In the genomic region with DNA sequence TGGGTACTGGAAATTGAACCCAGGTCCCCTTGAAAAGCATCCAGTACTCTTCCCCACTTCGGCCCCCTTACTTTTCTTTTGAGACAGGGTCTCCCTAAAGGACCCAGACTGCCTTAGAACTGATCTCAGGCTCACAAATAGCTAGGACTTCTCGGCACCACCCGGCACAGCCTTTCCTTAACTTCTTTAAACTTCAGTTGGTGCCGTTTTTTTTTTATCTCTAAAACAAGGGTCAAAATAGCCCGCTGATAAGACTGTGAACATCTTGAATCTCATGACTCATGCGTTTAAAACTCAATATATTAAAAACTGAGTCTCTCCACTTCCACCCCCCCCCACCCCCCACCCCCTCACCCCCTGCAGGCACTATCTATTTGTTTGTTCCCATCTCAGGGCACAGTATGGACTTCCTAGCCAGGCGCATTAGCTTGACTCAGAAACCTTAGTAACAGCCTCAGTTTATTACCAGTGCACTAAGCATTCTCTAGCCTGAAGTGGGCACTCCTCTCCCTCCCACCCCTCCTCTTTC, we compare ENCODE assay signal across 20 mouse cellular contexts. TPM values are rescaled to one million over a fixed set of nuclear protein-coding genes. Genes with fewer than 3 reads are reported as not detected.
A peak's percentile ranks its signal among the peaks of the same experiment; 100 is the strongest.
DNase-seq lines count a peak whose midpoint lies in the region; ATAC-seq and TF ChIP-seq lines count a peak whose summit lies in the region.
"Had no signal": no experiment of that assay in that cellular context is flagged by ENCODE, and none has a peak within 500 bp of the region (broad histone marks: within the 10 kb centered on the region; RNA-seq: fewer than 3 reads in every experiment).

No protein-coding gene starts in this region.

- in situ Hi-C loops in CH12.LX (cut with MboI; ENCODE audit: low pct_ligation_motif_present, low pct_unique_long_range_greater_than_20kb, low sequenced_read_pairs) = no loop called here

- H3K9ac ChIP-seq in CH12.LX (ENCODE audit: insufficient read depth, low read depth) (no peak overlapping the region), MEL (ENCODE audit: control insufficient read depth, low read depth, low read length, poor library complexity, severe bottlenecking) (peak overlapping the region; percentile 82)
- peak overlapping the region; percentile 59 for H3K9ac ChIP-seq in liver, embryonic 12.5 days
- H3K9ac ChIP-seq in liver, embryonic 16.5 days (ENCODE audit: low read depth, low read length) = peak overlapping the region; percentile 34; the same call in 1 of the 2 replicates
- H3K9ac ChIP-seq: embryonic facial prominence, embryonic 13.5 days; forebrain, embryonic 12.5 days; forebrain, postnatal 0 days; hindbrain, embryonic 13.5 days had no signal

- no peak overlapping the region for H3K4me2 ChIP-seq in CH12.LX (ENCODE audit: insufficient read depth, low read depth, poor library complexity, severe bottlenecking)
- H3K4me2 ChIP-seq in liver, embryonic 12.5 days = peak overlapping the region; percentile 60
- peak overlapping the region; percentile 46 for H3K4me2 ChIP-seq in liver, embryonic 16.5 days (ENCODE audit: low read depth, low read length)
- H3K4me2 ChIP-seq: embryonic facial prominence, embryonic 13.5 days; forebrain, embryonic 12.5 days; hindbrain, embryonic 13.5 days had no signal

- TF ChIP-seq POLR2A in CH12.LX (IDR thresholded peaks at IDR 0.05; ENCODE audit: low read depth, low read length) (no peak), MEL (IDR thresholded peaks at IDR 0.05; ENCODE audit: control insufficient read depth in 1 of 2, insufficient read depth in 1 of 2, low read depth in 1 of 2, low read length in 2 of 2, poor library complexity in 1 of 2) (peak in 1 of 2 experiments; percentile 63; a peak in 1 of 4 replicates)

- DNase-seq in CH12.LX (ENCODE audit: extremely low read depth) (no peak), MEL (ENCODE audit: low read depth, low spot score) (peak; percentile 85)
- DNase-seq in embryo, embryonic 11 days = no peak
- no peak for DNase-seq in cerebellum, postnatal 25 days
- DNase-seq in adrenal gland, postnatal 14 days = no peak
- no peak for DNase-seq in spleen, adult 18-20 months
- DNase-seq: adrenal gland, postnatal 36 days; cerebellum, adult 2 months; cerebellum, postnatal 14 days; forebrain, postnatal 0 days; gastrocnemius, postnatal 36 days; heart, adult 11 months; heart, postnatal 14 days had no signal

- TF ChIP-seq RAD21 in CH12.LX (IDR thresholded peaks at IDR 0.05; ENCODE audit: low read depth, low read length) (no peak), MEL (IDR thresholded peaks at IDR 0.05; ENCODE audit: low read depth, low read length) (no peak)

- no peak for TF ChIP-seq EP300 in CH12.LX (IDR thresholded peaks at IDR 0.05; ENCODE audit: low read length)
- TF ChIP-seq EP300 in MEL (IDR thresholded peaks at IDR 0.05; ENCODE audit: low read depth in 1 of 2, low read length in 2 of 2) = peak; percentile 97 to 99

- TF ChIP-seq CTCF in CH12.LX (conservative IDR thresholded peaks at IDR 0.05 in 1 of 2, IDR thresholded peaks at IDR 0.05 in 1 of 2; ENCODE audit: low read depth in 2 of 2, low read length in 2 of 2) = no peak
- TF ChIP-seq CTCF in MEL (IDR thresholded peaks at IDR 0.05 in 2 of 3, conservative IDR thresholded peaks at IDR 0.05 in 1 of 3; ENCODE audit: control insufficient read depth in 1 of 3, insufficient read depth in 1 of 3, low read depth in 2 of 3, low read length in 3 of 3, poor library complexity in 1 of 3, severe bottlenecking in 1 of 3) = no peak

- H3K27me3 ChIP-seq in CH12.LX (replicated peaks) (no peaks in the 10 kb centered on the region), MEL (ENCODE audit: control insufficient read depth in 1 of 2, insufficient read depth in 2 of 2, low read length in 2 of 2) (no peaks in the 10 kb centered on the region)
- no peaks in the 10 kb centered on the region for H3K27me3 ChIP-seq in liver, embryonic 12.5 days (replicated peaks)
- no peaks in the 10 kb centered on the region for H3K27me3 ChIP-seq in liver, embryonic 16.5 days (ENCODE audit: control insufficient read depth, insufficient read depth, low read depth, low read length)
- H3K27me3 ChIP-seq: embryonic facial prominence, embryonic 13.5 days; forebrain, embryonic 12.5 days; hindbrain, embryonic 13.5 days; Patski had no signal

- H3K36me3 ChIP-seq in CH12.LX (replicated peaks in 1 of 2; ENCODE audit: control insufficient read depth in 1 of 2, insufficient read depth in 1 of 2, low read length in 1 of 2) (peaks cover 2 to 7% of the 10 kb centered on the region in 2 experiments), MEL (ENCODE audit: control insufficient read depth in 1 of 2, insufficient read depth in 2 of 2, low read length in 2 of 2) (peaks cover 2 to 34% of the 10 kb centered on the region in 2 experiments; a peak in 2 of 4 replicates)
- H3K36me3 ChIP-seq in liver, embryonic 12.5 days = no peaks in the 10 kb centered on the region
- H3K36me3 ChIP-seq in liver, embryonic 16.5 days (ENCODE audit: control insufficient read depth, insufficient read depth) = no peaks in the 10 kb centered on the region
- H3K36me3 ChIP-seq: embryonic facial prominence, embryonic 13.5 days; forebrain, embryonic 12.5 days; hindbrain, embryonic 13.5 days had no signal

- H3K4me3 ChIP-seq in CH12.LX (replicated peaks in 1 of 3; ENCODE audit: low read depth in 2 of 3, low read length in 2 of 3, poor library complexity in 1 of 3) (no peak overlapping the region), MEL (ENCODE audit: control insufficient read depth in 1 of 2, insufficient read depth in 1 of 2, low read depth in 2 of 2, low read length in 2 of 2) (peak overlapping the region; percentile 46 to 47)
- peak overlapping the region; percentile 9; the same call in 1 of the 2 replicates for H3K4me3 ChIP-seq in liver, embryonic 12.5 days
- H3K4me3 ChIP-seq in liver, embryonic 16.5 days (ENCODE audit: low read depth, low read length) = no peak overlapping the region
- H3K4me3 ChIP-seq: embryonic facial prominence, embryonic 13.5 days; forebrain, embryonic 12.5 days; hindbrain, embryonic 13.5 days had no signal

- H3K27ac ChIP-seq in CH12.LX (ENCODE audit: insufficient read depth, low read depth) (peak overlapping the region; percentile 54; the same call in 1 of the 2 replicates), MEL (ENCODE audit: control insufficient read depth, low read depth, low read length) (peak overlapping the region; percentile 100)
- peak overlapping the region; percentile 81 for H3K27ac ChIP-seq in liver, embryonic 12.5 days
- peak overlapping the region; percentile 66 for H3K27ac ChIP-seq in liver, embryonic 16.5 days (ENCODE audit: low read length)
- H3K27ac ChIP-seq: embryonic facial prominence, embryonic 13.5 days; forebrain, embryonic 12.5 days; hindbrain, embryonic 13.5 days; hindbrain, postnatal 0 days had no signal

- H3K4me1 ChIP-seq in CH12.LX (ENCODE audit: control insufficient read depth in 1 of 2, insufficient read depth in 2 of 2) (peaks cover 8 to 50% of the 10 kb centered on the region in 2 experiments; a peak in 3 of 4 replicates), MEL (ENCODE audit: control insufficient read depth in 1 of 2, insufficient read depth in 2 of 2, low read length in 2 of 2) (peaks cover 18 to 44% of the 10 kb centered on the region in 2 experiments)
- peaks cover 43% of the 10 kb centered on the region for H3K4me1 ChIP-seq in liver, embryonic 12.5 days
- H3K4me1 ChIP-seq in liver, embryonic 16.5 days (ENCODE audit: control insufficient read depth, low read depth, low read length) = peaks cover 7% of the 10 kb centered on the region
- H3K4me1 ChIP-seq: embryonic facial prominence, embryonic 13.5 days; forebrain, embryonic 12.5 days; hindbrain, embryonic 13.5 days had no signal

- ATAC-seq in liver, embryonic 12.5 days = peak; percentile 61
- ATAC-seq in liver, embryonic 16.5 days (ENCODE audit: low read depth) = peak; percentile 57
- ATAC-seq: forebrain, postnatal 0 days; hindbrain, postnatal 0 days; Patski had no signal

- dilution Hi-C loops in CH12.LX (cut with MboI; ENCODE audit: extremely low pct_ligation_motif_present, extremely low pct_unique_long_range_greater_than_20kb, low sequenced_read_pairs) = no loop called here

- 24% methylated on average over 7 of the region's 7 CpGs for WGBS in liver, embryonic 12.5 days (ENCODE audit: insufficient replicate concordance)
- 23% methylated on average over 7 of the region's 7 CpGs for WGBS in liver, embryonic 16.5 days (ENCODE audit: insufficient replicate concordance)

- no peaks in the 10 kb centered on the region for H3K9me3 ChIP-seq in CH12.LX (replicated peaks; ENCODE audit: low read length)
- no peaks in the 10 kb centered on the region for H3K9me3 ChIP-seq in MEL (replicated peaks; ENCODE audit: insufficient read depth, low read length)
- H3K9me3 ChIP-seq in liver, embryonic 12.5 days (replicated peaks) = no peaks in the 10 kb centered on the region
- H3K9me3 ChIP-seq in liver, embryonic 16.5 days (replicated peaks; ENCODE audit: control insufficient read depth, low read length) = no peaks in the 10 kb centered on the region
- H3K9me3 ChIP-seq: embryonic facial prominence, embryonic 13.5 days; forebrain, embryonic 12.5 days; hindbrain, embryonic 13.5 days had no signal

- peaks cover 28% of the 10 kb centered on the region for H3K79me2 ChIP-seq in CH12.LX (replicated peaks; ENCODE audit: control insufficient read depth, extremely low read depth, insufficient read depth, poor library complexity, severe bottlenecking)
- H3K79me2 ChIP-seq in MEL (ENCODE audit: control insufficient read depth, insufficient read depth, low read length, poor library complexity) = peaks cover 35% of the 10 kb centered on the region

TF ChIP-seq in CH12.LX, 34 proteins besides CTCF, POLR2A, EP300 and RAD21 (continues in another document):
- TF ChIP-seq NELFE (IDR thresholded peaks at IDR 0.05; ENCODE audit: low read depth, low read length) = no peak
- TF ChIP-seq IRF4 (IDR thresholded peaks at IDR 0.05; ENCODE audit: low read depth, low read length) = no peak
- TF ChIP-seq USF1 (IDR thresholded peaks at IDR 0.05; ENCODE audit: low read depth, low read length) = no peak
- TF ChIP-seq ZC3H11A (IDR thresholded peaks at IDR 0.05; ENCODE audit: low read depth, low read length) = no peak

TF ChIP-seq in MEL, 35 proteins besides CTCF, POLR2A, EP300 and RAD21 (continues in another document):
- TF ChIP-seq NELFE (IDR thresholded peaks at IDR 0.05; ENCODE audit: low read depth, low read length) (peak; percentile 45; the same call in 1 of the 2 replicates), UBTF (IDR thresholded peaks at IDR 0.05; ENCODE audit: borderline replicate concordance, insufficient read depth, low read depth, low read length) (no peak), E2F4 (IDR thresholded peaks at IDR 0.05; ENCODE audit: borderline replicate concordance, low read depth, low read length) (no peak)

RNA-seq across cellular contexts. Expression of a gene that starts 10.9 kb away (rescaled TPM):
- total RNA-seq in CH12.LX (2012; rRNA removed) = 17.8 and 18.8 TPM in 2 replicates
- 16.6 and 16.9 TPM in 2 replicates for total RNA-seq in CH12.LX (2014; rRNA removed)
- polyA plus RNA-seq in CH12.LX (2012; ENCODE audit: insufficient read length, low read depth) = 28.9 and 33.0 TPM in 2 replicates
- total RNA-seq in MEL (2012; rRNA removed) = 18.5 and 19.5 TPM in 2 replicates
- 10 to 100 TPM in 1 of 2 experiments, not detected in 1; 38.9 TPM for polyA plus RNA-seq in MEL (2012; ENCODE audit: insufficient read depth in 1 of 2, insufficient read length in 2 of 2, low read depth in 1 of 2, low replicate concordance in 2 of 2, missing spikeins in 1 of 2)
- 23.6 and 24.2 TPM in 2 replicates for polyA plus RNA-seq in liver, embryonic 12.5 days (2016; fragmentation: Nextera tagmentation; extraction: Ambion mirVana)
- polyA plus RNA-seq in liver, embryonic 16.5 days (2015; fragmentation: Nextera tagmentation; extraction: Ambion mirVana) = 12.2 and 14.5 TPM in 2 replicates
- total RNA-seq in adrenal gland, postnatal 14 days (2021) = 17.5 and 21.8 TPM in 2 replicates

Comparison
In these comparisons a context has a peak if more than half of its experiments do, and no peak if none do; other contexts are left out.
1. H3K4me3 ChIP-seq: peak in MEL (2 of 2) and liver, embryonic 12.5 days (single experiment); none in CH12.LX (0 of 3) and liver, embryonic 16.5 days (single experiment).
2. Peak in every context shown above with its lines, with median percentiles within 50 percentile points of each other: H3K27ac ChIP-seq.